Mouse (Mus musculus): ENCODE results near the gene Vps72.
"Not testable (repeated sequence)": the region's sequence is repeated elsewhere in the genome, so short reads cannot be mapped to it uniquely, and the experiment has no call there.

The Vps72 gene

DNA sequence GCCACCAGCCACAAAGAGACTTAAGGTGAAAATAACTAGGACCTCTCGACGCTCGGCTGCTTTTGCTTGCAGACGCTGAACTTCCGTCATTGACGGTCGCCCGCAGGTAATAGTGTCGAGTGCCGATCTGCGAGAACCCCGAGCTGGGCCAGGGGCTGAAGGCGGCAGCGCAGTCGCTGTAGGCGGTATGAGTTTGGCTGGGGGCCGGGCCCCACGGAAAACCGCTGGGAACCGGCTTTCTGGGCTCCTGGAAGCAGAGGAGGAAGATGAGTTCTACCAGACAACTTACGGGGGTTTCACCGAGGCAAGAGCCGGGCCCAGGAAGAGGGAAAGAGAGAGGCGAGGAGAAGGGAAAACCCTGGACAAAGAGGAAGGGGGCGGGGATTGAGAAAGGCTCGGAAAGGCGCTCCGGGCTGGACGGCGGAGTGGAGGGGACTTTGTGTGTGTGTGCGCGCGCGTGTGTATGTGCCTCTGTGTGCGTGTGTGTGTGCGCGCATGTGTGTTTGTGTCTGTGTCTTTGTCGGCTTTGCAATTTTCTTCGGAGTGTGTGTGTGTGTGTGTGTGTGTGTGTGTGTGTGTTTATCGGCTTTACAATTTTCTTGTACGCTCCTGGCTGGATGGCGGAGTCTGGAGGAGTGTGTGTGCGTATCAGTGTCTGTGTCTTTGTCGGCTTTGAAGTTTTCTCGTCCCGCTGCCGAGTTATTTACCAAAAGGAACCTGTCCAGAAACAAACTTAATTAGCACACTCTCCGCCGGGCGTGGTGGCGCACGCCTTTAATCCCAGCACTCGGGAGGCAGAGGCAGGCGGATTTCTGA lies at the start of gene Vps72:
TSS of gene Vps72 (plus strand) at position 112 of the 816 bp plus-strand sequence.
- DNase-seq = peak; percentile 83

- DNase-seq = no peak
These were observed 47.1 kb upstream of the Vps72 start for GRCm38 (mm10) chr3:95063741-95064140.

DNA sequence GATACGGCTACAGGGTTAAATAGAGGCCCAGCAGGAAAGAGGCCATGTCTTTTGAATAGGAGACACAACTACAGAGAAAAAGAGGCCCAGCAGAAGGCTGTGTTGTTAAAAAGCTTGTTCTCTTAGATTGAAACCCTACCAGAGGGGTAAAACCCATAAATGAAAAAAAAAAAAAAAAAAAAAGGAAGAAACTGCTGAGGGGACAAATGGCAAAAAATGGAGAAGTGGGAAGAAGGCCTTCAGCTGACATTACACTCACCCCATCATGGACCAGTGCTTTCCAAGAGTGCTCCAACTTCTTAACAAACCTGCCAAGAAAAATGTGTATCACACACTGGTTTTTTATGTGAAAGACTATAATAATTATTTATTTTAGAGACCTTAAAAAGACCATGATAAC lies 45.3 kb upstream of the Vps72 start:
- no peak for DNase-seq

GRCm38 (mm10) chr3:95066095-95066494 lies 44.7 kb upstream of the Vps72 start:
- no peak for DNase-seq

DNA sequence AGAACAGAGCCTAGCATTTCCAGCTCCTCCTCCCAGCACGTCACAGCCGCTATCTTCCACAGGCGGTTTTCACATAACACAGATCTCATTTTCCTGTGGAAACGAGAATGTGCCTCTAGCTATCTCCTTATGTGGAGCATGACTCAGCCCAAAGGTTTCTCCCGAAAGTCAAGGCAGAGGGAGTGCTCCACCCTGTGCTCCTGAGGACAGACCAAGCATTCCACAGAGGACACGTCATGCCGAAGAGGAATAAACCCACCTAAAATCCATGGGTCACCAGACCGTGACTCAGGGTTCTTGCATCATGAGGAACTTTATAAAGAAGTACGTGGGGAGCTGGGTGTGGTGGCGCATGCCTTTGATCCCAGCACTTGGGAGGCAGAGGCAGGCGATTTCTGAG lies 44.3 kb upstream of the Vps72 start:
- DNase-seq = no peak

- no peak for DNase-seq
These were observed 39.2 kb upstream of the Vps72 start for GRCm38 (mm10) chr3:95071606-95072005.

DNA sequence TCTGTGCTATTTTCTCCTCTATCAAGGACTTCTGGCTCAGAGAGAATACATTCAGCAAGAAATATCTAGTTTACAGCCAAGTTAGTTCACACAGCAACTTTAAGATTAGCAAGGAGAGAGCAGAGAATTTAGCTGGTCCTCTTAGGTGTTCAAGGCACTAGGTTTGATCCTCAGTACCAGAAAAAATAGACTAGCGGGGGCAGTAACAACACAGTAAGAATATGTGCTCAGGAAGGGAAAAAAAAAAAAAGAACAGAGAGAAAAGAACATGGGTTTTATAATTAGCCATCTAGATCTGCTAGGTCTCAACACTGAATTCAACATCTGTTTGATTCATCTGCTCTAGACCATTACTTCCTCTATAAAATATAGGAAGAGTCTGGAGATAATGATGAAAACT lies 22.8 kb upstream of the Vps72 start:
- DNase-seq = no peak

DNA sequence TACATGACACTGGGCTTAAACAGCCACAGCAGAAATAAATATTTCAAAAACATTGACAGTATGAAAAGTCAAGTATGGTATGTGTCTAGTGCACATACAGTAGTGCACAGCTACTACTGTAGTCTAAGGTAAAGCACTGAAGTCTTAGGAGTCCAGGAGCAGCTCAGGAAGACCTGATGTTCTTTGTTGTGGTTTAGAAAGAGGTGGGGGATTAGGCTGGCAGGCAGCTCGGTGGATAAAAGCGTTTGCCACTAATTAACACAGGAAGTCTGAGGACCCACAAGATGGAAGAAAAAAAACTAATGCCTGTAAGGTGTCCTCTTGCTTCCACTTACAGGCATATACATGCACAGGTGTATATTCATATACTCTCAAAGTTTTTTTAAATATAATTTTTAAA lies 10.0 kb upstream of the Vps72 start:
- no peak for DNase-seq

GRCm38 (mm10) chr3:95105121-95105520 lies 5.7 kb upstream of the Vps72 start:
- no peak for DNase-seq

- DNase-seq = no peak
These were observed 5.1 kb upstream of the Vps72 start for GRCm38 (mm10) chr3:95105586-95106337.

GRCm38 (mm10) chr3:95106338-95107117 lies 4.3 kb upstream of the Vps72 start, which contains the start of gene Pip5k1a:
Gene Pip5k1a, minus strand, starts transcription at chr3:95106930.
- peak; percentile 97 for DNase-seq

DNA sequence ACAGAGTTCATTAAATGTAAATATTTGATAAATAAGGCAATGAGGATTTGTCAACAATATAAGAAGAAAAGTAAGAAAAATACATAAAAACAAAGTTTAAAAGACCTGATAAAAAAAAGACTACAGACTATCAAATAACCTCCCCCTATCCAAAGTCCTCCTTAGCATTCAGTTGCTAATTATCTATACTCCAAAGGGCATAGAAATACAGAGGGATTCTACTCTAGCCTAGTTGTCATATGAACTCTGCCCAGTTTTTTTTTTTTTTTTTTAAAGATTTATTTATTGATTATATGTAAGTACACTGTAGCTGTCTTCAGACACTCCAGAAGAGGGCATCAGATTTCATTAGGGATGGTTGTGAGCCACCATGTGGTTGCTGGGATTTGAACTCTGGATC lies 3.5 kb upstream of the Vps72 start:
- not testable (repeated sequence) for DNase-seq

DNA sequence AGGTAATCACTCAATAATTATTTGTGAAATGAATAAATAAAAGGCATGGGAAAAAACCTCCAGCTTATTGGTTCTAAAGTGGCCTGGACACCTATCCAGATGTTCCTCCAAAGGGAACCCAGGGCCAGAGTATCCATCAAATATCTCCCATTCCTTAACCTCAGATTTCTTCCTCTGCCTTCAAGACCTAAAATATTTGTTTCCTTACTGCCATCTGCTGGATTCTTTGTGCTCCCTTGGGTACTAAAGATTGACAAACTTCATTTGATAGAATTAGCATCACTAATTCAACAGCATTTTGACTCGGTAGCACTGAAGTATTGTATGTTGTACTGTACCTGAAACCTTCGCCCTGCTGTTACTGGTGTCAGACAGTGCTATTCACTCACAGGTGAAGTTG lies 2.9 kb upstream of the Vps72 start:
- DNase-seq = no peak

DNA sequence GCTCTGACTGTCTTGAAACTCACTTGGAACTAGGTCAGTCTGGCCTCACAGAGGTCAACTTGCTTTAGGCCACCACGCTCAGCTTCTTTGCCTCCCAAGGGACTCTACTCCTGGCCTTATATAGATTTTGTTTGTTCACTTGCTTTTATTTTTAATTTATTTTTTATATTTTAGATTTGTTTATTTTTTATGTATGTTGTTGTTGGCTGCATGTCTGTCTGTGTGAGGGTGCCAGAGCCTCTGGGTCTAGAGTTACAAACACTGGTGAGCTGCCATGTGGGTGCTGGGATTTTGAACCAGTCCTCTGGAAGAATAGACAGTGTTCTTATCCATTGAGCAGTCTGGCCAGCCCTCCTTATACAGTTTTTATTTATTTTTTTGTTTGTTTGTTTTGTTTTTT lies 1.9 kb downstream of the Vps72 start:
- no peak for DNase-seq

GRCm38 (mm10) chr3:95117751-95118150 lies 6.9 kb downstream of the Vps72 start:
- no peak for DNase-seq

- no peak for DNase-seq
These were observed 10.8 kb downstream of the Vps72 start for GRCm38 (mm10) chr3:95121580-95121979.

DNA sequence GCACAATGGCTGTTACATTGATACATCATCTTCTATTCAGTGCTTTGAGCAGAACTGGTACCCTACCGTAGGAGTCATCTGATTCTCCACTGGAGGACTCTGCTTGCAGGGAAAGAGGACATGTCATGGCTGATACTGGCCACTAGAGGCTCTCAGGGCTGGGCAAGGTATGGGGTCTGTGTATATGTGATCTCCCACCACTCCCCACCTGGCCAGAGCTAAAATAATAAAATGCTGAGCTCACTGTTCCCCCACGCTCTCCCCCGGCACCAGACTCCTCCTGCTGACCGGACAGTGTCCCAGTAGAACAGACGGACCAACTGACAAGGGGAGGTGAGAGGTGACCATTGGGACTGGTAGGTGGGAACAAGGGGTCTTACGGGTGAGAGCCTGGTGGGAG lies 13.4 kb downstream of the Vps72 start, which contains the start of gene Tmod4:
TSS of gene Tmod4 (plus strand) at position 231 of the 400 bp plus-strand sequence.
- no peak for DNase-seq

- no peak for DNase-seq
These were observed 14.2 kb downstream of the Vps72 start for GRCm38 (mm10) chr3:95124972-95125371.

- DNase-seq = peak; percentile 75
These were observed 18.4 kb downstream of the Vps72 start for GRCm38 (mm10) chr3:95129226-95129651.

- DNase-seq = no peak
These were observed 19.3 kb downstream of the Vps72 start for GRCm38 (mm10) chr3:95130081-95130480.

DNA sequence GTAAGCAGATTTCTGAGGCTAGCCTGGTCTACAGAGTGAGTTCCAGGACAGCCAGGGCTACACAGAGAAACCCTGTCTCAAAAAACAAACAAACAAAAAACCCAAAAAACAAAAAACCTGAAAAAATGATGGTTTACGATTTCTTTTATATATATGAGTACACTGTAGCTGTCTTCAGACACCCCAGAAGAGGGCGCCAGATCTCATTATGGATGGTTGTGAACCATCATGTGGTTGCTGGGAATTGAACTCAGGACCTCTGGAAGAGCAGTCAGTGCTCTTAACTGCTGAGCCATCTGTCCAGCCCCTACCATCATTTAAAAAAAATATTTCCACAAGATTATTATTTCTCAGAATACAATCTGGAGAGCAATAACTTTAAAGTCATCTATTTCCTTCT lies 21.6 kb downstream of the Vps72 start:
- DNase-seq = peak; percentile 37

DNA sequence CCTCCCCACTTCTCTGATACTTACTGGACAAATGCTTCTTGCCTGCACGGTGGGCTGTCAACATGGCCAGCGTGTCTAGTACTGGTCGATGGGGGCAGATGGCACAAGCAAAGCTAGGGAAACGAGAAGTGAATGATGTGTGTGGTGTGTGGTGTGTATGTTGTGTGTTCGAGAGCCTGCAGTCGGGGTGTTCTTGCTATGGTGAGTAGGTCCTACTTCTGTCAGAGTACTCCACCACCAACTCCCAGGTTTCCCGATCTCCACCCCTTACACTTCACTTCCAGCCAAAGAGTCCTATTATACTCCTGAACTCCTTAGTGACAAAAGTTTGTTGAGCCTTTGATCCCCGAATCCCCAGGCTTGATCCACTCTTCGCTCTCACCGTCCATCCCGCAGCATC lies 22.4 kb downstream of the Vps72 start:
- no peak for DNase-seq

- peak; percentile 97 for DNase-seq
These were observed 22.9 kb downstream of the Vps72 start, which contains the start of the genes Scnm1 and Lysmd1 for GRCm38 (mm10) chr3:95133680-95134101. Gene Scnm1, minus strand, starts transcription at chr3:95134011. Gene Lysmd1, plus strand, starts transcription at chr3:95134088.
